Mouse (Mus musculus): ENCODE results near the gene Zc3h7b. TPM values are rescaled to one million over a fixed set of nuclear protein-coding genes. Genes with fewer than 3 reads are reported as not detected.
"Not testable (repeated sequence)": the region's sequence is repeated elsewhere in the genome, so short reads cannot be mapped to it uniquely, and the experiment has no call there.

Gene Zc3h7b
- polyA plus RNA-seq, 1 experiment from 2014 or later, result 37.9 TPM

GRCm38 (mm10) chr15:81718336-81719138, 26.3 kb upstream of the Zc3h7b start:
- no peaks in the 10 kb centered on the region for H3K27me3 ChIP-seq (ENCODE audit: insufficient read depth, poor library complexity, severe bottlenecking)
- H3K36me3 ChIP-seq, result peaks cover 95% of the 10 kb centered on the region
- no peak overlapping the region for H3K4me3 ChIP-seq
- H3K4me1 ChIP-seq (replicated peaks), result 0 out of 2 replicates have a peak, but pooled peaks cover 5% of the 10 kb centered on the region
- WGBS, result 89% methylated on average over 9 of the region's 9 CpGs
- H3K27ac ChIP-seq, result no peak overlapping the region
- H3K9me3 ChIP-seq, result no peaks in the 10 kb centered on the region
- DNase-seq (ENCODE audit: low spot score), result no peak

- no peaks in the 10 kb centered on the region for H3K27me3 ChIP-seq (ENCODE audit: insufficient read depth, poor library complexity, severe bottlenecking)
- H3K4me1 ChIP-seq (replicated peaks), result 0 out of 2 replicates have a peak, but pooled peaks cover 5% of the 10 kb centered on the region
- 90% methylated on average over 6 of the region's 6 CpGs for WGBS
- no peak for DNase-seq (ENCODE audit: low spot score)
- H3K9me3 ChIP-seq, result no peaks in the 10 kb centered on the region
- H3K36me3 ChIP-seq, result peaks cover 95% of the 10 kb centered on the region
- no peak overlapping the region for H3K27ac ChIP-seq
- no peak overlapping the region for H3K4me3 ChIP-seq
These were observed 25.7 kb upstream of the Zc3h7b start for GRCm38 (mm10) chr15:81719139-81719531.

- Histone ChIP-seq H3K9me3 (no peaks in the 10 kb centered on the region), H3K4me1 (replicated peaks) (peaks cover 14% of the 10 kb centered on the region), H3K4me3 (no peak overlapping the region), H3K27me3 (ENCODE audit: insufficient read depth, poor library complexity, severe bottlenecking) (no peaks in the 10 kb centered on the region), H3K36me3 (peaks cover 97% of the 10 kb centered on the region), H3K27ac (no peak overlapping the region)
- no peak for DNase-seq (ENCODE audit: low spot score)
- 93% methylated on average over 5 of the region's 5 CpGs for WGBS
These were observed 22.5 kb upstream of the Zc3h7b start for GRCm38 (mm10) chr15:81722361-81722760.

DNA sequence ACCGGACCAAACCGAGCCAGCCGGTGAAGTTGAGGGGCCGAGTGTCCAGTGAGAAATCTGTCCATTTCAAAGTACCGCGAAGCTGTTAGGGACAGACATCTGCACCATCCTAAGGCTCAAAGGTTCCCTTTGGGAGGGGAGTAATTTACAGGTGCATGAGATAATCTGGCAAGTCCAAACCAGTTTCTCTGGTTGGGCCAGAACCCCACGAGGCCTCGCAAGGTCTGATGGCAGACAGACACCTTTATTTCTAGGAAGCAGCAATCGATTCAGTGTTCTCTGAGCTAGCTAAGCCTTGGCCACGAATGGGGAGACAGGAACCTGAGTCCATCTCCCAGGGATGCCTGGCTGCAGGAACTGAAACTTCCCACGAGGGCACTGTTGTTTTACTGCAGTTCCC, 21.2 kb upstream of the Zc3h7b start:
- Histone ChIP-seq H3K4me1 (replicated peaks) (peaks cover 23% of the 10 kb centered on the region), H3K27ac (no peak overlapping the region), H3K36me3 (peaks cover 84% of the 10 kb centered on the region), H3K9me3 (no peaks in the 10 kb centered on the region), H3K27me3 (ENCODE audit: insufficient read depth, poor library complexity, severe bottlenecking) (no peaks in the 10 kb centered on the region), H3K4me3 (no peak overlapping the region)
- 92% methylated on average over 11 of the region's 11 CpGs for WGBS
- DNase-seq (ENCODE audit: low spot score), result no peak

DNA sequence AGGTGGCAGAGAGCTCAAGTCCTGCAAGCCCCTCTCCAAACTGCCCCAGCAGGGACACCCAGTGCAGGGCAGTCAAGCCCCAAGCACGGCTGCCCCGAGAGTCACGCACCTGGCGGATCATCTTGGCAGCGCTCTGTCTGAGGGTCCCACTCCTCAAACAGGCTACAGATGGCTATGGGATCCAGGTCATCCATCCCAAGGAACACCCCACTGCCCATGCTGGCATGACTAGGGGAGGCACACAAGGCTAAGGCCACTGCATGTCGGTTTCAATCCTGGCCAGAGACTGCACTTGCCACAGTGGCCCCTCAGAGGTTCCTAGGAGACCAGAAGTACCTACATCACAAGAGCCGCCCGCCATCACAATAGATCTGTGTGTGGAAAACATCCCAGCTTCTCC, 18.9 kb upstream of the Zc3h7b start:
- H3K27me3 ChIP-seq (ENCODE audit: insufficient read depth, poor library complexity, severe bottlenecking), result no peaks in the 10 kb centered on the region
- H3K4me1 ChIP-seq (replicated peaks), result peaks cover 25% of the 10 kb centered on the region
- no peak for DNase-seq (ENCODE audit: low spot score)
- no peaks in the 10 kb centered on the region for H3K9me3 ChIP-seq
- peaks cover 60% of the 10 kb centered on the region for H3K36me3 ChIP-seq
- 91% methylated on average over 8 of the region's 8 CpGs for WGBS
- no peak overlapping the region for H3K27ac ChIP-seq
- no peak overlapping the region for H3K4me3 ChIP-seq

GRCm38 (mm10) chr15:81729241-81729791, 15.5 kb upstream of the Zc3h7b start:
- WGBS, result under 1% methylated on average over 49 of the region's 49 CpGs
- H3K9me3 ChIP-seq, result no peaks in the 10 kb centered on the region
- H3K4me1 ChIP-seq (replicated peaks), result peaks cover 25% of the 10 kb centered on the region
- H3K27ac ChIP-seq, result peak overlapping the region; percentile 92
- peak; percentile 18 for DNase-seq (ENCODE audit: low spot score)
- H3K27me3 ChIP-seq (ENCODE audit: insufficient read depth, poor library complexity, severe bottlenecking), result no peaks in the 10 kb centered on the region
- peaks cover 27% of the 10 kb centered on the region for H3K36me3 ChIP-seq
- peak overlapping the region; percentile 89 for H3K4me3 ChIP-seq

DNA sequence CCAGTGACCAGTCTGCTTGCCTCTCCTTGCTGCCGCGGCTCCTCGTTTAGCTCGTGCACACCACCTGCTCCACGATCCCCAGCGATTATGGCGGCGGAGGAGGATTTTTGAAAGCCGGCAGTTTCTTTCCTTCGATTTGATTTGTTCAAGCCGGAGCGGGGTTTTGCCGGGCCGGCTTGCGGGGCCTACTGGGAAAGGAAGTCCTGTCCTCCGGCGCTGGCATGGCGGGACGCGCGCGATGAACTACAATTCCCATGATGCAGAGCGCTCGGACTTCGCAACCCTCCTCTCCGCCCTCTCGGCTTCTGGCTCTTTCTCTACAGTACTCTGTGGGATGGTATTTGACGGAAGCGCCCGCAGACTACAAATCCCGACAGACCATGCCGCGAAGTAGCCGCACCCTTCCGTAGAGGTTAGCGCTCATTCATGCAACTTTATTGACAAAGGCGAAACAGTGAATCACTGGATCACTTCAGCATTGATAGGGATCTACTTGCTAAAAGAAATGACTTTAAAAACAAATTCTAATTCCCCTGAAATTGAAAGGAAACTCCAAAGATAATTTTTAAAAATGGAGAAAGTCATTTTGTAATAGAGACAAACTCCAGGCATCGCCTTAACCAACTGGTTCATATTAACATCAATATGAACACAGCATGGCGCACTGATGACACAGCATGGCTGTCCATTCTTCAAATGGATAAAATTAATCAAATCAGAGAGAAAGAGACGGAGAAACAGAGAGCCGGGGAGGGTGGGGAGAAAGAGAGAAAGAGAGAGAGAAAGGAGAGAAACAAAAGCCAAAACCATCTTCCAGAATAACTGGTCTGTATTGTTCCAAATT, 14.8 kb upstream of the Zc3h7b start:
- Histone ChIP-seq H3K27me3 (ENCODE audit: insufficient read depth, poor library complexity, severe bottlenecking) (no peaks in the 10 kb centered on the region), H3K4me1 (replicated peaks) (peaks cover 25% of the 10 kb centered on the region), H3K27ac (peak overlapping the region; percentile 92), H3K4me3 (peak overlapping the region; percentile 89), H3K9me3 (no peaks in the 10 kb centered on the region), H3K36me3 (peaks cover 20% of the 10 kb centered on the region)
- 5% methylated on average over 41 of the region's 41 CpGs for WGBS
- peak; percentile 99 for DNase-seq (ENCODE audit: low spot score)

DNA sequence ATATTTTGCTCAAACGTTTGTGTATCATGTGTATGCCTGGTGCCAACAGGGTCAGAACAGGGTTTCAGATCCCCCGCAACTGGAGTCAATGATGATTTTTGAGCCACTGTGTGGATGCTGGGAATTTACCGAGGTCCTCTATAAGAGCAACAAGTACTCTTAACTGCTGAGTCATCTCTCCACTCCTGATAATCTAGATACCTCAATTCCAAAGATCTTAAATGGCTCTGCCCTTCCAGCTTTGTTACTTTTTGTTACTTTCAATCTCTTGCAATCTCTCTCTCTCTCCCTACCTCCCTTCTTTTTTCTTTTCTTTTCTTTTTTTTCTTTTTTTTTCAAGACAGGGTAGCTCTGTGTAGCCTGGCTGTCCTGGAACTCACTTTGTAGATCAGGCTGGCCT, 9.8 kb upstream of the Zc3h7b start:
- WGBS, result 59% methylated on average over 3 of the region's 3 CpGs
- Histone ChIP-seq H3K4me3 (no peak overlapping the region), H3K4me1 (replicated peaks) (no peaks in the 10 kb centered on the region), H3K27me3 (ENCODE audit: insufficient read depth, poor library complexity, severe bottlenecking) (no peaks in the 10 kb centered on the region), H3K36me3 (no peaks in the 10 kb centered on the region), H3K27ac (no peak overlapping the region), H3K9me3 (no peaks in the 10 kb centered on the region)
- no peak for DNase-seq (ENCODE audit: low spot score)

- Histone ChIP-seq H3K9me3 (no peaks in the 10 kb centered on the region), H3K27me3 (ENCODE audit: insufficient read depth, poor library complexity, severe bottlenecking) (no peaks in the 10 kb centered on the region), H3K27ac (no peak overlapping the region), H3K4me3 (no peak overlapping the region), H3K36me3 (no peaks in the 10 kb centered on the region), H3K4me1 (replicated peaks) (peaks cover 4% of the 10 kb centered on the region)
- 82% methylated on average over 3 of the region's 3 CpGs for WGBS
- DNase-seq (ENCODE audit: low spot score), result no peak
These were observed 5.6 kb upstream of the Zc3h7b start for GRCm38 (mm10) chr15:81739296-81739695.

DNA sequence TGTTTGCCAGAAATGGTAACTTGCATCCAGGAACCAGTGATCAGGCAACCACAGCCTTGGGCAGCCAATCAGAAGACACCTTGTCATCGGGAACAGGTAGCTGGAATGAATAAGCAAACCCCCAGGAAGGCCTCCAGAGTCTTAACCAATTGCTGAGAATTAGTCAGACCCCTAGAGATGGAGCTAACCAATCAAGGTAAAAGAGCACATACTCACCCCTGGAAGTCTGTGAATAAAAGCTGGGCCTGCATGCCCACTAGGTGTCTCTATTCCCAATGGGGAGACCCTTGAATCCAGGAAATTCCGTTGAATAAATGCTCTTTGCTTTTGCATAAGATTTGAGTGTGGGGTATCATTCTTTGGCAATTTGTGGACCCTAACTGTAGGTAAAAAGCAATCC, 4.9 kb upstream of the Zc3h7b start:
- DNase-seq (ENCODE audit: low spot score), result no peak
- Histone ChIP-seq H3K27me3 (ENCODE audit: insufficient read depth, poor library complexity, severe bottlenecking) (no peaks in the 10 kb centered on the region), H3K27ac (no peak overlapping the region), H3K36me3 (no peaks in the 10 kb centered on the region), H3K4me3 (no peak overlapping the region), H3K9me3 (no peaks in the 10 kb centered on the region), H3K4me1 (replicated peaks) (peaks cover 10% of the 10 kb centered on the region)
- WGBS, result 9% methylated on average over 2 of the region's 2 CpGs

DNA sequence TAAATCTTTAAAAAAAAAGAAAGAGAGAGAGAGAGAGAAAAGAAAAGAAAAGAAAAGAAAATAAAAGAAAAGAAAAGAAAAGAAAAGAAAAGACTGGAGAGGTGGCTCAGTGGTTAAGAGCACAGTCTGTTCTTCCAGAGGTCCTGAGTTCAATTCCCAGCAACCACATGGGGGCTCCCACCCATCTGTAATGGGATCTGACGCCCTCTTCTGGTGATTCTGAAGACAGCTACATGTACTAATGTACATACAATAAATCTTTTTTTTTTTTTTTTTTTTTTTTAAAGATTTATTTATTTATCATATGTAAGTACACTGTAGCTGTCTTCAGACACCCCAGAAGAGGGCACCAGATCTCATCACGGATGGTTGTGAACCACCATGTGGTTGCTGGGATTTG, 2.5 kb upstream of the Zc3h7b start:
- 42% methylated on average over 2 of the region's 2 CpGs for WGBS
- not testable (repeated sequence) for H3K27me3 ChIP-seq (ENCODE audit: insufficient read depth, poor library complexity, severe bottlenecking); H3K4me3 ChIP-seq; H3K9me3 ChIP-seq; DNase-seq (ENCODE audit: low spot score); H3K27ac ChIP-seq; H3K36me3 ChIP-seq
- H3K4me1 ChIP-seq (replicated peaks), result peaks cover 22% of the 10 kb centered on the region

GRCm38 (mm10) chr15:81745601-81746114, 801 bp downstream of the Zc3h7b start:
- Histone ChIP-seq H3K27ac (peak overlapping the region; percentile 96), H3K4me1 (replicated peaks) (peaks cover 26% of the 10 kb centered on the region), H3K9me3 (no peaks in the 10 kb centered on the region), H3K4me3 (peak overlapping the region; percentile 75), H3K36me3 (0 out of 2 replicates have a peak, but pooled peaks cover 6% of the 10 kb centered on the region), H3K27me3 (ENCODE audit: insufficient read depth, poor library complexity, severe bottlenecking) (no peaks in the 10 kb centered on the region)
- peak; percentile 78 for DNase-seq (ENCODE audit: low spot score)
- under 1% methylated on average over 33 of the region's 33 CpGs for WGBS
